Mouse (Mus musculus): ENCODE measurements around the gene Plcb4.
"Not testable (repeated sequence)": the region's sequence is repeated elsewhere in the genome, so short reads cannot be mapped to it uniquely, and the experiment has no call there.

Gene Plcb4

GRCm38 (mm10) chr2:135890083-135890482, 231.3 kb downstream of the Plcb4 start:
- DNase-seq (ENCODE audit: low read depth, low spot score) = no peak

GRCm38 (mm10) chr2:135891097-135891496, 232.3 kb downstream of the Plcb4 start:
- no peak for DNase-seq (ENCODE audit: low read depth, low spot score)

GRCm38 (mm10) chr2:135891686-135892085, 232.9 kb downstream of the Plcb4 start:
- no peak for DNase-seq (ENCODE audit: low read depth, low spot score)

GRCm38 (mm10) chr2:135894582-135894981, 235.8 kb downstream of the Plcb4 start:
- DNase-seq (ENCODE audit: low read depth, low spot score) = no peak

GRCm38 (mm10) chr2:135898025-135898424, 239.2 kb downstream of the Plcb4 start:
- peak; percentile 35 for DNase-seq (ENCODE audit: low read depth, low spot score)

GRCm38 (mm10) chr2:135899931-135900330, 241.1 kb downstream of the Plcb4 start:
- DNase-seq (ENCODE audit: low read depth, low spot score) = not testable (repeated sequence)

- no peak for DNase-seq (ENCODE audit: low read depth, low spot score)
Measured at GRCm38 (mm10) chr2:135901015-135901414, 242.2 kb downstream of the Plcb4 start.

GRCm38 (mm10) chr2:135904262-135904661, 245.5 kb downstream of the Plcb4 start:
- no peak for DNase-seq (ENCODE audit: low read depth, low spot score)

- no peak for DNase-seq (ENCODE audit: low read depth, low spot score)
Measured at GRCm38 (mm10) chr2:135904791-135905190, 246.0 kb downstream of the Plcb4 start.

- DNase-seq (ENCODE audit: low read depth, low spot score) = peak; percentile 46
Measured at GRCm38 (mm10) chr2:135914343-135915261, 255.8 kb downstream of the Plcb4 start.

GRCm38 (mm10) chr2:135915928-135916327, 257.1 kb downstream of the Plcb4 start:
- no peak for DNase-seq (ENCODE audit: low read depth, low spot score)

- DNase-seq (ENCODE audit: low read depth, low spot score) = no peak
Measured at GRCm38 (mm10) chr2:135917000-135917399, 258.2 kb downstream of the Plcb4 start.

GRCm38 (mm10) chr2:135918116-135918515, 259.3 kb downstream of the Plcb4 start:
- no peak for DNase-seq (ENCODE audit: low read depth, low spot score)

GRCm38 (mm10) chr2:135919641-135920040, 260.8 kb downstream of the Plcb4 start:
- DNase-seq (ENCODE audit: low read depth, low spot score) = no peak

- DNase-seq (ENCODE audit: low read depth, low spot score) = peak; percentile 31
Measured at GRCm38 (mm10) chr2:135926660-135927343, 268.0 kb downstream of the Plcb4 start.

GRCm38 (mm10) chr2:135929021-135929720, 270.4 kb downstream of the Plcb4 start:
- no peak for DNase-seq (ENCODE audit: low read depth, low spot score)

GRCm38 (mm10) chr2:135930696-135931095, 271.9 kb downstream of the Plcb4 start:
- no peak for DNase-seq (ENCODE audit: low read depth, low spot score)

GRCm38 (mm10) chr2:135932569-135932968, 273.8 kb downstream of the Plcb4 start:
- no peak for DNase-seq (ENCODE audit: low read depth, low spot score)

GRCm38 (mm10) chr2:135936376-135936775, 277.6 kb downstream of the Plcb4 start:
- DNase-seq (ENCODE audit: low read depth, low spot score) = no peak

GRCm38 (mm10) chr2:135937646-135938045, 278.8 kb downstream of the Plcb4 start:
- DNase-seq (ENCODE audit: low read depth, low spot score) = no peak

- DNase-seq (ENCODE audit: low read depth, low spot score) = no peak
Measured at GRCm38 (mm10) chr2:135939933-135940332, 281.1 kb downstream of the Plcb4 start.

- no peak for DNase-seq (ENCODE audit: low read depth, low spot score)
Measured at GRCm38 (mm10) chr2:135947839-135948238, 289.0 kb downstream of the Plcb4 start.
